Mouse (Mus musculus) liver, postnatal 0 days (tissue): Measurements from ENCODE around the gene Lfng. TPM values are rescaled to one million over a fixed set of nuclear protein-coding genes. Genes with fewer than 3 reads are reported as not detected.

ENCODE experiments used
- ATAC-seq: fragments of 200-750 bp; cut with Nextera tagmentation; 2 replicates; pipeline ENCODE4 v1.8.0; 2017; ENCODE audit warnings: mild to moderate bottlenecking, moderate library complexity
- DNase-seq: peaks from one replicate; pipeline ENCODE4 v3.0.0-alpha.2; 2016
- H3K27ac ChIP-seq: fragments of 300-500 bp; sonication (generic); 2 replicates; pipeline ENCODE4 v1.5.1; 2014; ENCODE audit warnings: antibody characterized with exemption, moderate library complexity, mild to moderate bottlenecking, low read depth
- H3K27me3 ChIP-seq: fragments of 300-500 bp; sonication (generic); 2 replicates; pipeline ENCODE4 v1.6.1; 2014; ENCODE audit warnings: low read length, control low read depth, mixed read lengths; ENCODE audit not compliant: insufficient read depth
- H3K36me3 ChIP-seq: fragments of 300-500 bp; sonication (generic); replicated peaks from 2 replicates; pipeline ENCODE4 v1.6.1; 2014; ENCODE audit warnings: mild to moderate bottlenecking, control low read depth, low read length, moderate library complexity, mixed read lengths; ENCODE audit not compliant: insufficient read depth
- H3K4me1 ChIP-seq: fragments of 300-500 bp; sonication (generic); 2 replicates; pipeline ENCODE4 v1.6.1; 2014; ENCODE audit warnings: antibody characterized with exemption, mild to moderate bottlenecking, control low read depth; ENCODE audit not compliant: insufficient read depth
- H3K4me2 ChIP-seq: fragments of 300-500 bp; sonication (generic); 2 replicates; pipeline ENCODE4 v1.6.1; 2014; ENCODE audit warnings: low read depth, mild to moderate bottlenecking, low read length, moderate library complexity, mixed read lengths
- H3K4me3 ChIP-seq: fragments of 300-500 bp; sonication (generic); 2 replicates; pipeline ENCODE4 v1.5.1; 2014; ENCODE audit warnings: low read depth, low read length
- H3K9ac ChIP-seq: fragments of 300-500 bp; sonication (generic); replicated peaks from 2 replicates; pipeline ENCODE4 v1.6.1; 2014; ENCODE audit warnings: mild to moderate bottlenecking, moderate library complexity
- H3K9me3 ChIP-seq: fragments of 300-500 bp; sonication (generic); 2 replicates; pipeline ENCODE4 v1.6.1; 2016; ENCODE audit warnings: mild to moderate bottlenecking, control low read depth, low read length, mixed read lengths
- CTCF ChIP-seq: sonication (generic); IDR thresholded peaks from 2 replicates; pipeline ENCODE4 v1.5.1; 2016; ENCODE audit warnings: antibody characterized with exemption, low read depth
- EP300 ChIP-seq: IDR thresholded peaks from 2 replicates; pipeline ENCODE4 v1.6.1; 2016; ENCODE audit warnings: antibody characterized with exemption, low read depth, mild to moderate bottlenecking
- WGBS: fragments of 180-500 bp; shearing (Covaris S2); extraction: QIAGEN DNeasy Blood & Tissue Kit; methylation state at CpG from one replicate; pipeline ENCODE4 v1.1.7; 2014; ENCODE audit not compliant: insufficient replicate concordance; 5-methylcytosine and 5-hydroxymethylcytosine counted together
- polyA plus RNA-seq: library from polyadenylated mRNA; unstranded; fragments of >200 nt; fragmentation: Nextera tagmentation; extraction: Ambion mirVana; gene quantifications from 2 replicates; pipeline ENCODE4 v1.2.1, GENCODE M21; 2015

The Lfng gene
- polyA plus RNA-seq, 1 experiment from 2014 or later, result 5.9 TPM

DNA sequence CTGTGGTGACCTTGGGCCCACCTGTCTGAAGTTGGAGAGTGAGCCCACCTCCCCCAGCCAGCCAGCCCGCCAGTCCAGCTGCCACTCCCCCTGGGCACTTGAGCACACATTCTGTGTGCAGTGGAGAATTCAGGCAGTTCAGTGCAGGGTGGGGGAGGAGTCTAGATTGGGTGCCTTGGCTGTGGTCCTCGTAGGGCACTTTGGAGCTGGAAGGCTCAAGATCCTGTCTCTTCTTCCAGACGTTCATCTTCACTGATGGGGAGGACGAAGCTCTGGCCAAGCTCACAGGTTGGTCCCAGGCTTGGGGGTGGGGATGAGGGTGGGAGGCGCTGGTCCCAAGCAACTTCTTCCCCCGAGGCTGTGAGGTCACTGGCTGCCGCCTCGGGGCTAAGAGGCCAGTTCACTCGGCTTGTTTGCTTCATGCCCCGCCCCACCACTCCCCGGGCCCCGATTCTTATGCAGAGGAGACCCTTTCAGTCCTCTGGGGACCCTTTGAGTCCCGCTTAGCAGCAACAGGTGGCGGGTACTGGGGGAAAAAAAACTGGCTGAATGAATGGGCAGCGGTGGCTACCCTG, 4.6 kb downstream of the Lfng start:
- DNase-seq (no peak), ATAC-seq (no peak)
- no peak overlapping the region for H3K9ac ChIP-seq
- no peak for TF ChIP-seq CTCF
- no peak for TF ChIP-seq EP300
- no peak overlapping the region for H3K27ac ChIP-seq
- no peaks in the 10 kb centered on the region for H3K9me3 ChIP-seq
- 53% methylated on average over 15 of the region's 15 CpGs for WGBS
- 0 out of 2 replicates have a peak overlapping the region, but pooled peaks have one; percentile 65 for H3K4me3 ChIP-seq
- peaks cover 54% of the 10 kb centered on the region for H3K4me1 ChIP-seq
- H3K27me3 ChIP-seq, result peaks cover 15% of the 10 kb centered on the region
- peak overlapping the region; percentile 81 for H3K4me2 ChIP-seq
- peaks cover 11% of the 10 kb centered on the region for H3K36me3 ChIP-seq

DNA sequence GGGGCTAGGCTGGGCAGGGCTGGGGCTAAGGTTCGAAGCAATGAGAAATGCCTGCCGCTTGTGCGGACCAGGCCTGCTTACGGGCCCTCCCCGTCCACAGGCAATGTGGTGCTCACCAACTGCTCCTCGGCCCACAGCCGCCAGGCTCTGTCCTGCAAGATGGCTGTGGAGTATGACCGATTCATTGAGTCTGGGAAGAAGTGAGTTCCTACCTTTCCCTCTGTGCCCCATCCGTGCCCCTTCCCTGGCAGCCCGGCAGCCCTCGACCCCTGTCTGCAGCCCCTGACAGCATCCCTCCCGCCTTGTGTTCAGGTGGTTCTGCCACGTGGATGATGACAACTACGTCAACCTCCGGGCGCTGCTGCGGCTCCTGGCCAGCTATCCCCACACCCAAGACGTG, 5.1 kb downstream of the Lfng start:
- ATAC-seq, result no peak
- H3K27ac ChIP-seq, result no peak overlapping the region
- H3K4me1 ChIP-seq, result peaks cover 53% of the 10 kb centered on the region
- H3K4me3 ChIP-seq, result no peak overlapping the region
- H3K27me3 ChIP-seq, result peaks cover 10% of the 10 kb centered on the region; the same call in 1 of the 2 replicates
- no peak overlapping the region for H3K9ac ChIP-seq
- TF ChIP-seq CTCF (no peak), EP300 (no peak)
- H3K36me3 ChIP-seq, result peaks cover 11% of the 10 kb centered on the region
- DNase-seq, result no peak
- H3K9me3 ChIP-seq, result no peaks in the 10 kb centered on the region
- WGBS, result 80% methylated on average over 18 of the region's 18 CpGs
- H3K4me2 ChIP-seq, result no peak overlapping the region

DNA sequence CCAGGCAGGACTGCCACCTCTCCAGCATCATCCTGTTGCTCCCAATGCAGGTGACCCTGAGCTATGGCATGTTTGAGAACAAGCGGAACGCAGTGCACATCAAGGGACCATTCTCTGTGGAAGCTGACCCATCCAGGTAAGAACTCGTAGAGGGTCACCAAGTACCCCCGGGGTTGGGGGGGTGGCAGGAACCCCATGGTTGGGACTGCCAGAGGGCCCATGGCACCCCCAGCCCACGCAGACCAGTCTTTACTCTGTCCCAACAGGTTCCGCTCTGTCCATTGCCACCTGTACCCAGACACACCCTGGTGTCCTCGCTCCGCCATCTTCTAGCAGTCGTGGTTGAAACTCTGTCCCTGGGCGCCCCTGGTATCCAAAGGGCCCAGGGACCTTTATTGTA, 7.0 kb downstream of the Lfng start:
- DNase-seq (no peak), ATAC-seq (no peak)
- Histone ChIP-seq H3K9me3 (no peaks in the 10 kb centered on the region), H3K4me2 (no peak overlapping the region), H3K36me3 (peaks cover 11% of the 10 kb centered on the region), H3K27me3 (0 out of 2 replicates have a peak, but pooled peaks cover 3% of the 10 kb centered on the region), H3K4me3 (no peak overlapping the region), H3K27ac (no peak overlapping the region), H3K4me1 (peaks cover 50% of the 10 kb centered on the region), H3K9ac (no peak overlapping the region)
- 87% methylated on average over 10 of the region's 10 CpGs for WGBS
- TF ChIP-seq CTCF (no peak), EP300 (no peak)

DNA sequence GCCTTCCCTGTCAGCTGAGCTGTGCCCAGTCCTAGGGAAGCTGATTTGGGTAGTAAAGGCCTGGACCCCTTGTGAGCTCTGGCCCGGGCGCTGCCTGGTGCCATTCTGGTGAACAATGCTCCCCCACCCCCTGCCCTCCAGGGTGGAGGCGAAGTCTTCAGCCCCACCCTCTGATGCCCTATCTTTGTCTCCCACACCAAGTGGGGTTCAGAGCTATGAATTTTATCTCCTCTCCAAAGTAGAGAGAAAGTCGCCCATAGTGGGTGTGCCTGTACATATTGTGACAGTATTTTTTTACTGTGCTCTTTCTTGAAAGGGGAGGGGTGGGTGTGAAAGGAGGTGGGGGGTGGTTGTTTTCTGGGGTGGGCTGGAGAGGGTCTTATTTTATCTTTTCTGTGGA, 7.7 kb downstream of the Lfng start:
- H3K4me3 ChIP-seq, result no peak overlapping the region
- H3K9me3 ChIP-seq, result no peaks in the 10 kb centered on the region
- DNase-seq (no peak), ATAC-seq (peak; percentile 18; the same call in 1 of the 2 replicates)
- H3K27ac ChIP-seq, result no peak overlapping the region
- no peak; the same call in 1 of the 2 replicates for TF ChIP-seq EP300
- TF ChIP-seq CTCF, result no peak
- 36% methylated on average over 4 of the region's 4 CpGs for WGBS
- peak overlapping the region; percentile 26; the same call in 1 of the 2 replicates for H3K4me2 ChIP-seq
- H3K4me1 ChIP-seq, result peaks cover 44% of the 10 kb centered on the region
- peaks cover 11% of the 10 kb centered on the region for H3K36me3 ChIP-seq
- H3K27me3 ChIP-seq, result 0 out of 2 replicates have a peak, but pooled peaks cover 3% of the 10 kb centered on the region
- no peak overlapping the region for H3K9ac ChIP-seq

DNA sequence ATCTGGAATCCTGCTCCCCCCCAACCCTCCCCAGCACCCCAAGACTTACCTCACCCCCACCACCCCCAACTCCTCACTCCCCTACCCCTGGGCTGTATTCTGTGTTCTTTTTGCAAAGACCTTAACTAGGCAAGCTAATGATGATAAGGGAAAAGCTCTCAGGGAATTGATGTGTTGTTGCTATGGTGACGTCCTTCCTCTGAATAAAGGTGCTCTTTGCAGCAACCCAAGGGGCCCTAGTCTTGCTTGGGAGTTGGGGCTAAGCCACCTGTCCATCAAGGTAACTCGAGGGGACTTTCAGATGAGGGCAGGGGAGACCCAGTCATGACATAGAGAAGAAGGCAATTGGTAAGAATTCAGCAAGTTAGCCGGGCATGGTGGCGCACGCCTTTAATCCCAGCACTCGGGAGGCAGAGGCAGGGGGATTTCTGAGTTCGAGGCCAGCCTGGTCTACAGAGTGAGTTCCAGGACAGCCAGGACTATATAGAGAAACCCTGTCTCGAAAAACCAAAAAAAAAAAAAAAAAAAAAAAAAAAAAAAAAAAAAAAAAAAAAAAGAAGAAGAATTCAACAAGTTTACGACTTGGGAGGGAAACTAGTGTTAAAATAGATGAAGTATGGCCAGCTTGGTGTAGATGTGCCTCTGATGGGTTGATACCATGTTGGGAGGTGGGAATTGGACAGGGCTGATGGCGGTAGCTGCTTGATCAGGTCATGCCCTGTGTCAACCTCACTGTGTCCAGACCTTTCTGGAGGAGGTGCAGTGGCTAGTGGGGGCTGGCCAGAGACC, 8.4 kb downstream of the Lfng start:
- TF ChIP-seq EP300 (no peak), CTCF (no peak)
- ATAC-seq (no peak), DNase-seq (no peak)
- Histone ChIP-seq H3K36me3 (peaks cover 11% of the 10 kb centered on the region), H3K27ac (no peak overlapping the region; the same call in 1 of the 2 replicates), H3K4me3 (no peak overlapping the region), H3K4me1 (peaks cover 40% of the 10 kb centered on the region), H3K9me3 (no peaks in the 10 kb centered on the region), H3K4me2 (peak overlapping the region; percentile 26; the same call in 1 of the 2 replicates), H3K9ac (0 out of 2 replicates have a peak overlapping the region, but pooled peaks have one; percentile 34), H3K27me3 (0 out of 2 replicates have a peak, but pooled peaks cover under 1% of the 10 kb centered on the region)
- 57% methylated on average over 10 of the region's 10 CpGs for WGBS

DNA sequence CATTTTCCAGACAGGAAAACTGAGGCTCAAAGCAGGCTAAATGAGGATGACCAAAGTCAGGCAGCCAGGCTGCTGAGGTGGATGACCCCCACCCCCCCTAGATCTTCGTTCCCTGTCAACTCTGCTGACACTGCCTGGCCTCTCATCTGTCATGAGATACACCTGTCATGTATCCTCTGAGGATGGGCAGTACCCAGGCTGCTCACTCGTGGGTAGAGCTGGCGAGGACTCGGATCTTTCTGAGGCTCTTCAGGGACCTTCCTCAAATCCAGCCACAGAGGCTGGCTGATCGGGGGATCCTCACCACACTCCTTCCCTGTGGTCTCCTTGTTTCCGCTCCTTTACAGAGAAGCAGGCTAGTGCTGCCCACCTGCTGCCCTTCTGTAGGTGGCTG, 9.0 kb downstream of the Lfng start:
- Histone ChIP-seq H3K4me1 (peaks cover 35% of the 10 kb centered on the region), H3K4me2 (no peak overlapping the region), H3K9me3 (no peaks in the 10 kb centered on the region), H3K4me3 (no peak overlapping the region), H3K36me3 (peaks cover 11% of the 10 kb centered on the region), H3K27me3 (no peaks in the 10 kb centered on the region), H3K9ac (peak overlapping the region; percentile 34; the same call in 1 of the 2 replicates), H3K27ac (peak overlapping the region; percentile 87)
- no peak for DNase-seq
- ATAC-seq, result no peak
- TF ChIP-seq EP300, result no peak
- TF ChIP-seq CTCF, result no peak
- 49% methylated on average over 6 of the region's 6 CpGs for WGBS
